Mouse (Mus musculus): ENCODE data around the gene Trip13. TPM values are rescaled to one million over a fixed set of nuclear protein-coding genes. Genes with fewer than 3 reads are reported as not detected.

Gene Trip13
- polyA plus RNA-seq, 1 experiment = 11.1 TPM

GRCm38 (mm10) chr13:73886601-73887000 lies 51.0 kb downstream of the Trip13 start:
- TF ChIP-seq POLR2A (IDR thresholded peaks at IDR 0.05; ENCODE audit: borderline replicate concordance, extremely low read depth, insufficient read depth, insufficient read length, poor library complexity, severe bottlenecking) (no peak), CTCF (IDR thresholded peaks at IDR 0.05; ENCODE audit: borderline replicate concordance, extremely low read depth, insufficient read depth, insufficient read length) (no peak)
- no peak for DNase-seq (ENCODE audit: low read depth)

- no peak for DNase-seq (ENCODE audit: low read depth)
- no peak for TF ChIP-seq POLR2A (IDR thresholded peaks at IDR 0.05; ENCODE audit: borderline replicate concordance, extremely low read depth, insufficient read depth, insufficient read length, poor library complexity, severe bottlenecking)
- no peak for TF ChIP-seq CTCF (IDR thresholded peaks at IDR 0.05; ENCODE audit: borderline replicate concordance, extremely low read depth, insufficient read depth, insufficient read length)
These were observed 51.5 kb downstream of the Trip13 start for GRCm38 (mm10) chr13:73886066-73886465.

- TF ChIP-seq CTCF (IDR thresholded peaks at IDR 0.05; ENCODE audit: borderline replicate concordance, extremely low read depth, insufficient read depth, insufficient read length) (no peak), POLR2A (IDR thresholded peaks at IDR 0.05; ENCODE audit: borderline replicate concordance, extremely low read depth, insufficient read depth, insufficient read length, poor library complexity, severe bottlenecking) (no peak)
- no peak for DNase-seq (ENCODE audit: low read depth)
These were observed 51.9 kb downstream of the Trip13 start for GRCm38 (mm10) chr13:73885656-73886055.

- no peak for DNase-seq (ENCODE audit: low read depth)
- TF ChIP-seq CTCF (IDR thresholded peaks at IDR 0.05; ENCODE audit: borderline replicate concordance, extremely low read depth, insufficient read depth, insufficient read length) (no peak), POLR2A (IDR thresholded peaks at IDR 0.05; ENCODE audit: borderline replicate concordance, extremely low read depth, insufficient read depth, insufficient read length, poor library complexity, severe bottlenecking) (no peak)
These were observed 56.2 kb downstream of the Trip13 start for GRCm38 (mm10) chr13:73881347-73881746.

- DNase-seq (ENCODE audit: low read depth) = no peak
- TF ChIP-seq CTCF (IDR thresholded peaks at IDR 0.05; ENCODE audit: borderline replicate concordance, extremely low read depth, insufficient read depth, insufficient read length) (peak; percentile 40; the same call in 1 of the 2 replicates), POLR2A (IDR thresholded peaks at IDR 0.05; ENCODE audit: borderline replicate concordance, extremely low read depth, insufficient read depth, insufficient read length, poor library complexity, severe bottlenecking) (no peak)
These were observed 57.8 kb downstream of the Trip13 start for GRCm38 (mm10) chr13:73879824-73880223.

GRCm38 (mm10) chr13:73872159-73872558 lies 65.4 kb downstream of the Trip13 start:
- TF ChIP-seq POLR2A (IDR thresholded peaks at IDR 0.05; ENCODE audit: borderline replicate concordance, extremely low read depth, insufficient read depth, insufficient read length, poor library complexity, severe bottlenecking) (no peak), CTCF (IDR thresholded peaks at IDR 0.05; ENCODE audit: borderline replicate concordance, extremely low read depth, insufficient read depth, insufficient read length) (no peak)
- no peak for DNase-seq (ENCODE audit: low read depth)

Other genes with a start within 250 kb of the Trip13 start
- 0.19 and 0.45 TPM in 2 replicates for gene Slc6a19, start 232.9 kb downstream of the Trip13 start, polyA plus RNA-seq (2012; rRNA removed)
- gene Slc12a7, start 204.7 kb downstream of the Trip13 start, polyA plus RNA-seq (2012; rRNA removed) = 24.8 and 33.8 TPM in 2 replicates
- 14.6 and 19.3 TPM in 2 replicates for gene Nkd2, start 90.2 kb downstream of the Trip13 start, polyA plus RNA-seq (2012; rRNA removed)
- gene Brd9, start within 50 bp of the Trip13 start, polyA plus RNA-seq (2012; rRNA removed) = 138 and 145 TPM in 2 replicates
- 0.12 TPM in 1 of 2 replicates, not detected in the other for gene Zdhhc11, start 26.1 kb upstream of the Trip13 start, polyA plus RNA-seq (2012; rRNA removed)
- gene Tppp, start 71.6 kb upstream of the Trip13 start, polyA plus RNA-seq (2012; rRNA removed) = 11.2 and 14.1 TPM in 2 replicates
- gene Cep72, start 124.5 kb upstream of the Trip13 start, polyA plus RNA-seq (2012; rRNA removed) = 9.1 and 12.1 TPM in 2 replicates
- 0.01 and 0.04 TPM in 2 replicates for gene Slc9a3, start 183.7 kb upstream of the Trip13 start, polyA plus RNA-seq (2012; rRNA removed)

All from brain, embryonic 14.5 days (tissue).